Mouse (Mus musculus) ES-E14 (cell line): Measurements from ENCODE around the gene Prep.

Source experiments
- CHD2 ChIP-seq: IDR thresholded peaks from 2 replicates; pipeline ENCODE4 v1.6.1; 2014; ENCODE audit warnings: mild to moderate bottlenecking, low read depth, low read length, inconsistent platforms
- HCFC1 ChIP-seq: IDR thresholded peaks from 2 replicates; pipeline ENCODE4 v1.6.1; 2012; ENCODE audit warnings: low read length, inconsistent platforms, borderline replicate concordance; ENCODE audit not compliant: insufficient read depth
- MAFK ChIP-seq: IDR thresholded peaks from 2 replicates; pipeline ENCODE4 v1.6.1; 2014; ENCODE audit warnings: mild to moderate bottlenecking, low read depth, low read length, inconsistent platforms; ENCODE audit not compliant: insufficient read depth
- ZC3H11A ChIP-seq: IDR thresholded peaks from 2 replicates; pipeline ENCODE4 v1.6.1; 2012; ENCODE audit warnings: low read depth, mild to moderate bottlenecking, inconsistent platforms, low read length, borderline replicate concordance
- ZNF384 ChIP-seq: IDR thresholded peaks from 2 replicates; pipeline ENCODE4 v1.6.1; 2012; ENCODE audit warnings: low read depth, low read length, inconsistent platforms

GRCm38 (mm10) chr10:45072339-45072738, 5.3 kb downstream of the Prep start:
- TF ChIP-seq ZC3H11A = no peak
- TF ChIP-seq ZNF384 = no peak
- no peak for TF ChIP-seq HCFC1
- no peak for TF ChIP-seq CHD2
- TF ChIP-seq MAFK = no peak
